ENCODE assay signal across 19 mouse cellular contexts in genomic region chr10:67846016-67846650, GRCm38 (mm10).
A peak's percentile ranks its signal among the peaks of the same experiment; 100 is the strongest.
DNase-seq lines count a peak whose midpoint lies in the region; ATAC-seq lines count a peak whose summit lies in the region.
"Had no signal": no experiment of that assay in that cellular context is flagged by ENCODE, and none has a peak within 500 bp of the region (broad histone marks: within the 10 kb centered on the region; RNA-seq: fewer than 3 reads in every experiment).

No protein-coding gene starts in this region.

- H3K27ac ChIP-seq in embryonic facial prominence, embryonic 14.5 days (replicated peaks; ENCODE audit: low read depth, low read length), result no peak overlapping the region
- no peak overlapping the region for H3K27ac ChIP-seq in embryonic facial prominence, embryonic 10.5 days (replicated peaks)
- H3K27ac ChIP-seq in kidney, embryonic 15.5 days, result no peak overlapping the region
- H3K27ac ChIP-seq: embryonic facial prominence, embryonic 13.5 days; forebrain, embryonic 15.5 days; heart, embryonic 10.5 days; hindbrain, postnatal 0 days; liver, embryonic 15.5 days; midbrain, embryonic 10.5 days had no signal

- H3K4me3 ChIP-seq in embryonic facial prominence, embryonic 14.5 days (ENCODE audit: low read depth, low read length), result no peak overlapping the region
- no peak overlapping the region for H3K4me3 ChIP-seq in embryonic facial prominence, embryonic 10.5 days
- H3K4me3 ChIP-seq in kidney, embryonic 15.5 days (replicated peaks), result no peak overlapping the region
- H3K4me3 ChIP-seq: embryonic facial prominence, embryonic 13.5 days; forebrain, embryonic 15.5 days; heart, embryonic 10.5 days; liver, embryonic 15.5 days; midbrain, embryonic 10.5 days had no signal

- no peaks in the 10 kb centered on the region for H3K36me3 ChIP-seq in embryonic facial prominence, embryonic 14.5 days (ENCODE audit: control insufficient read depth, insufficient read depth, low read length)
- no peaks in the 10 kb centered on the region for H3K36me3 ChIP-seq in embryonic facial prominence, embryonic 10.5 days (replicated peaks)
- H3K36me3 ChIP-seq in kidney, embryonic 15.5 days, result no peaks in the 10 kb centered on the region
- H3K36me3 ChIP-seq: embryonic facial prominence, embryonic 13.5 days; forebrain, embryonic 15.5 days; G1E; heart, embryonic 10.5 days; liver, embryonic 15.5 days; midbrain, embryonic 10.5 days had no signal

- ATAC-seq in embryonic facial prominence, embryonic 14.5 days (ENCODE audit: low read depth), result no peak
- ATAC-seq in kidney, embryonic 15.5 days (replicated peaks; ENCODE audit: low FRiP score), result no peak
- ATAC-seq: forebrain, embryonic 15.5 days; hindbrain, postnatal 0 days had no signal

- H3K9me3 ChIP-seq in embryonic facial prominence, embryonic 14.5 days (ENCODE audit: control insufficient read depth, low read length), result no peaks in the 10 kb centered on the region
- no peaks in the 10 kb centered on the region for H3K9me3 ChIP-seq in embryonic facial prominence, embryonic 10.5 days
- no peaks in the 10 kb centered on the region for H3K9me3 ChIP-seq in kidney, embryonic 15.5 days (replicated peaks)
- H3K9me3 ChIP-seq: embryonic facial prominence, embryonic 13.5 days; forebrain, embryonic 15.5 days; heart, embryonic 10.5 days; liver, embryonic 15.5 days; midbrain, embryonic 10.5 days had no signal

- no peaks in the 10 kb centered on the region; the same call in 1 of the 2 replicates for H3K4me1 ChIP-seq in embryonic facial prominence, embryonic 14.5 days (ENCODE audit: control insufficient read depth, insufficient read depth, low read length)
- peaks cover 3% of the 10 kb centered on the region for H3K4me1 ChIP-seq in embryonic facial prominence, embryonic 10.5 days
- no peaks in the 10 kb centered on the region for H3K4me1 ChIP-seq in kidney, embryonic 15.5 days
- H3K4me1 ChIP-seq: embryonic facial prominence, embryonic 13.5 days; heart, embryonic 10.5 days; liver, embryonic 15.5 days had no signal

- DNase-seq in embryonic facial prominence, embryonic 14.5 days (ENCODE audit: low spot score), result peak; percentile 40
- DNase-seq in embryonic facial prominence, embryonic 10.5 days (ENCODE audit: low spot score), result no peak
- DNase-seq in 3T3-L1 (ENCODE audit: low read depth, low spot score), result peak; percentile 53
- peak; percentile 100 for DNase-seq in gonadal fat pad, adult 2 months (ENCODE audit: low read depth)
- peak; percentile 39 for DNase-seq in lung, postnatal 25 days (ENCODE audit: low spot score)
- DNase-seq in adrenal gland, adult 8-10 months, result no peak
- no peak for DNase-seq in urinary bladder, adult 2 months (ENCODE audit: low spot score)
- DNase-seq: gastrocnemius, postnatal 10 days; heart, postnatal 36 days; kidney, adult 9 months; thymus, postnatal 14 days had no signal

- no peak overlapping the region; the same call in 1 of the 2 replicates for H3K4me2 ChIP-seq in embryonic facial prominence, embryonic 14.5 days (ENCODE audit: low read depth, low read length)
- H3K4me2 ChIP-seq in kidney, embryonic 15.5 days, result no peak overlapping the region
- H3K4me2 ChIP-seq: embryonic facial prominence, embryonic 13.5 days; forebrain, embryonic 15.5 days; liver, embryonic 15.5 days had no signal

- H3K9ac ChIP-seq in embryonic facial prominence, embryonic 14.5 days (ENCODE audit: low read depth, low read length), result no peak overlapping the region
- no peak overlapping the region for H3K9ac ChIP-seq in kidney, embryonic 15.5 days
- H3K9ac ChIP-seq: embryonic facial prominence, embryonic 13.5 days; forebrain, embryonic 15.5 days; liver, embryonic 15.5 days had no signal

- 70% methylated on average over 14 of the region's 14 CpGs for WGBS in embryonic facial prominence, embryonic 14.5 days
- 80% methylated on average over 14 of the region's 14 CpGs for WGBS in embryonic facial prominence, embryonic 10.5 days
- WGBS in kidney, embryonic 15.5 days, result 83% methylated on average over 14 of the region's 14 CpGs

- no peaks in the 10 kb centered on the region for H3K27me3 ChIP-seq in embryonic facial prominence, embryonic 14.5 days (replicated peaks; ENCODE audit: control insufficient read depth, insufficient read depth, low read length)
- no peaks in the 10 kb centered on the region for H3K27me3 ChIP-seq in embryonic facial prominence, embryonic 10.5 days (replicated peaks; ENCODE audit: low read depth, poor library complexity, severe bottlenecking)
- no peaks in the 10 kb centered on the region for H3K27me3 ChIP-seq in kidney, embryonic 15.5 days
- H3K27me3 ChIP-seq: embryonic facial prominence, embryonic 13.5 days; forebrain, embryonic 15.5 days; liver, embryonic 15.5 days had no signal

Comparison
In these comparisons a context has a peak if more than half of its experiments do, and no peak if none do; other contexts are left out.
1. DNase-seq: peak in embryonic facial prominence, embryonic 14.5 days (single experiment), 3T3-L1 (single experiment), gonadal fat pad, adult 2 months (single experiment) and lung, postnatal 25 days (single experiment); none in embryonic facial prominence, embryonic 10.5 days (single experiment), adrenal gland, adult 8-10 months (single experiment) and urinary bladder, adult 2 months (single experiment).